Mouse (Mus musculus): ENCODE data around the gene Arhgef39.

- no peak for TF ChIP-seq CTCF (IDR thresholded peaks at IDR 0.05; ENCODE audit: extremely low read depth, insufficient read depth, insufficient read length, insufficient replicate concordance)
- TF ChIP-seq POLR2A (IDR thresholded peaks at IDR 0.05; ENCODE audit: low read depth, low read length) = no peak
These were observed 3.5 kb upstream of the Arhgef39 start for GRCm38 (mm10) chr4:43503041-43503440.
